Mouse (Mus musculus) CH12.LX (cell line): ENCODE measurements around the gene Ggcx. TPM values are rescaled to one million over a fixed set of nuclear protein-coding genes. Genes with fewer than 3 reads are reported as not detected.

Source experiments
- DNase-seq: peaks from one replicate; pipeline ENCODE4 v3.0.0-alpha.2; 2013; ENCODE audit errors: extremely low read depth
- H3K27ac ChIP-seq: 2 replicates; pipeline ENCODE4 v1.5.1; 2012; ENCODE audit warnings: low read depth, mild to moderate bottlenecking, control low read depth, moderate library complexity; ENCODE audit not compliant: insufficient read depth
- H3K27me3 ChIP-seq: replicated peaks from 2 replicates; pipeline ENCODE3; 2012; ENCODE audit warnings: inconsistent platforms
- H3K36me3 ChIP-seq, 2 experiments: replicated peaks in 1 of 2; 2 replicates each; pipeline versions ENCODE3 to v1.6.1; 2012; ENCODE audit warnings: inconsistent platforms in 1 of 2, low read length in 1 of 2, mild to moderate bottlenecking in 1 of 2, mixed read lengths in 1 of 2, moderate library complexity in 1 of 2; ENCODE audit not compliant: control insufficient read depth in 1 of 2, insufficient read depth in 1 of 2
- H3K4me1 ChIP-seq, 2 experiments: 2 replicates each; pipeline ENCODE4 v1.6.1; 2012; ENCODE audit warnings: inconsistent platforms in 1 of 2, moderate library complexity in 1 of 2; ENCODE audit not compliant: insufficient read depth in 2 of 2, control insufficient read depth in 1 of 2
- H3K4me2 ChIP-seq: 2 replicates; pipeline ENCODE4 v1.6.1; 2012; ENCODE audit warnings: low read depth, mild to moderate bottlenecking, control low read depth; ENCODE audit not compliant: poor library complexity, insufficient read depth, severe bottlenecking
- H3K4me3 ChIP-seq, 3 experiments: fragments of 150-350 bp in 1 of 3; sonication (generic) in 1 of 3; replicated peaks in 1 of 3; 2 replicates each; pipeline versions ENCODE3 to v1.5.1; 2011 to 2012; ENCODE audit warnings: low read depth in 2 of 3, low read length in 2 of 3, mild to moderate bottlenecking in 2 of 3, moderate library complexity in 2 of 3, control low read depth in 1 of 3, improper control_type of control experiment in 1 of 3, inconsistent platforms in 1 of 3, mixed read lengths in 1 of 3; ENCODE audit not compliant: poor library complexity in 1 of 3
- H3K79me2 ChIP-seq: replicated peaks from 2 replicates; pipeline ENCODE4 v1.6.1; 2012; ENCODE audit warnings: mild to moderate bottlenecking, moderate library complexity; ENCODE audit not compliant: control insufficient read depth, poor library complexity, insufficient read depth, severe bottlenecking; ENCODE audit errors: extremely low read depth
- H3K9ac ChIP-seq: 2 replicates; pipeline ENCODE4 v1.6.1; 2012; ENCODE audit warnings: low read depth, mild to moderate bottlenecking, control low read depth, moderate library complexity; ENCODE audit not compliant: insufficient read depth
- H3K9me3 ChIP-seq: replicated peaks from 2 replicates; pipeline ENCODE3; 2012; ENCODE audit warnings: low read length, inconsistent platforms, mixed read lengths
- BHLHE40 ChIP-seq: IDR thresholded peaks from 2 replicates; pipeline ENCODE4 v1.6.1; 2011; ENCODE audit warnings: mild to moderate bottlenecking, low read depth, low read length, improper control_type of control experiment
- CTCF ChIP-seq, 2 experiments: IDR thresholded peaks in 1 of 2; conservative IDR thresholded peaks in 1 of 2; 2 replicates each; pipeline ENCODE4 v1.5.1; 2011 to 2012; ENCODE audit warnings: low read depth in 2 of 2, low read length in 2 of 2, improper control_type of control experiment in 1 of 2, inconsistent platforms in 1 of 2, mild to moderate bottlenecking in 1 of 2, moderate library complexity in 1 of 2
- ELF1 ChIP-seq: IDR thresholded peaks from 2 replicates; pipeline ENCODE4 v1.6.1; 2014; ENCODE audit warnings: low read depth, mild to moderate bottlenecking, inconsistent platforms, low read length, improper control_type of control experiment
- ETS1 ChIP-seq: conservative IDR thresholded peaks from 2 replicates; pipeline ENCODE4 v1.6.1; 2012; ENCODE audit warnings: low read depth, mild to moderate bottlenecking, inconsistent platforms, low read length, improper control_type of control experiment, moderate library complexity
- GABPA ChIP-seq: IDR thresholded peaks from 2 replicates; pipeline ENCODE4 v1.6.1; 2012; ENCODE audit warnings: low read depth, low read length, improper control_type of control experiment, inconsistent platforms; ENCODE audit not compliant: insufficient replicate concordance
- HCFC1 ChIP-seq: IDR thresholded peaks from 2 replicates; pipeline ENCODE4 v1.6.1; 2012; ENCODE audit warnings: low read depth, mild to moderate bottlenecking, inconsistent platforms, low read length, improper control_type of control experiment
- JUND ChIP-seq: conservative IDR thresholded peaks from 2 replicates; pipeline ENCODE4 v1.6.1; 2011; ENCODE audit warnings: low read depth, low read length, improper control_type of control experiment
- MAX ChIP-seq: IDR thresholded peaks from 2 replicates; pipeline ENCODE4 v1.6.1; 2011; ENCODE audit warnings: low read length, improper control_type of control experiment
- MAZ ChIP-seq: IDR thresholded peaks from 2 replicates; pipeline ENCODE4 v1.6.1; 2012; ENCODE audit warnings: low read depth, mild to moderate bottlenecking, inconsistent platforms, low read length, improper control_type of control experiment, moderate library complexity
- NELFE ChIP-seq: IDR thresholded peaks from 2 replicates; pipeline ENCODE4 v1.6.1; 2011; ENCODE audit warnings: low read depth, low read length, improper control_type of control experiment
- NRF1 ChIP-seq: IDR thresholded peaks from 2 replicates; pipeline ENCODE4 v1.6.1; 2014; ENCODE audit warnings: low read depth, mild to moderate bottlenecking, inconsistent platforms, low read length, improper control_type of control experiment, moderate library complexity
- SMC3 ChIP-seq: IDR thresholded peaks from 2 replicates; pipeline ENCODE4 v1.6.1; 2011; ENCODE audit warnings: low read depth, low read length, improper control_type of control experiment
- TBP ChIP-seq: conservative IDR thresholded peaks from 2 replicates; pipeline ENCODE4 v1.6.1; 2011; ENCODE audit warnings: low read depth, low read length, improper control_type of control experiment
- USF1 ChIP-seq: IDR thresholded peaks from 2 replicates; pipeline ENCODE4 v1.6.1; 2014; ENCODE audit warnings: low read depth, mild to moderate bottlenecking, inconsistent platforms, low read length, improper control_type of control experiment
- USF2 ChIP-seq: conservative IDR thresholded peaks from 2 replicates; pipeline ENCODE4 v1.6.1; 2011; ENCODE audit warnings: low read depth, low read length, improper control_type of control experiment
- ZC3H11A ChIP-seq: IDR thresholded peaks from 2 replicates; pipeline ENCODE4 v1.6.1; 2012; ENCODE audit warnings: low read depth, mild to moderate bottlenecking, inconsistent platforms, low read length, improper control_type of control experiment
- ZNF384 ChIP-seq: IDR thresholded peaks from 2 replicates; pipeline ENCODE4 v1.6.1; 2012; ENCODE audit warnings: low read depth, low read length, improper control_type of control experiment, inconsistent platforms
- dilution Hi-C: fragments of 300-500 bp; cut with MboI; formaldehyde crosslinking; loops from 2 replicates; pipeline ENCODE4 v1.14.3; 2020; ENCODE audit warnings: low sequenced_read_pairs; ENCODE audit not compliant: extremely low pct_unique_long_range_greater_than_20kb, extremely low pct_ligation_motif_present
- in situ Hi-C: fragments of 300-500 bp; cut with MboI; formaldehyde crosslinking; loops from 3 replicates; pipeline ENCODE4 v1.14.3; 2019; ENCODE audit warnings: low sequenced_read_pairs, low pct_ligation_motif_present, low pct_unique_long_range_greater_than_20kb, mixed read lengths
- polyA plus RNA-seq: library from polyadenylated mRNA; unstranded; fragments of >175 nt; gene quantifications from 2 replicates; pipeline ENCODE4 v1.2.1, GENCODE M21; 2012; ENCODE audit warnings: low read depth; ENCODE audit not compliant: insufficient read length
- total RNA-seq, 2 experiments: library from RNA; depleted of rRNA; stranded (reverse); fragments of 300-350 nt in 1 of 2; fragments of >200 nt in 1 of 2; gene quantifications; 2 replicates each; pipeline ENCODE4 v1.2.3; 2012 to 2014

Gene Ggcx
- total and polyA plus RNA-seq, 3 experiments, result 5.2 to 7.8 (median 6.7) TPM

DNA sequence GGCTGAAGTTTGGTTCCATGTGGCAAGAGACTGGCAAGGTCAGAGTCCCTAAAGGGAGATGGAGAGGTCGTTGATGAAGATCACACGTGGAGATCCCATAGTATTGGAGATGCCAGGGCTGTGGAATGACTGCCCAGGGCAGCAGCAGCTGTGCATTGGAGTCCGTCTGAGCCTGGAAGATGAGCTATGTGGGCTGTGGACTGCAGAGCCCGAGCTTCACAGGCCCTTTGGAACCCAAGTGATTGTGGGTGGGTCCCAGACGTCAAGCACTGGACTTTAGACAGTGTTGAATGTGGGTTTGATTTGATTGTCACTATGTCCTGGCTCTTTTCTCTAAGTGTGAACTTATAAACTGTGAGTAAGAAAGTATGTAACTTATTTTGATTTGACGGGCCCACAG lies 49.1 kb upstream of the Ggcx start:
- no peak overlapping the region for H3K9ac ChIP-seq
- peaks cover 3 to 18% of the 10 kb centered on the region in 2 experiments; a peak in 3 of 4 replicates for H3K4me1 ChIP-seq
- TF ChIP-seq ETS1, result no peak
- TF ChIP-seq GABPA, result no peak
- TF ChIP-seq MAZ, result no peak
- TF ChIP-seq USF2, result no peak
- TF ChIP-seq NELFE, result no peak
- no peak for TF ChIP-seq TBP
- no peak for TF ChIP-seq BHLHE40
- TF ChIP-seq SMC3, result no peak
- no peak for TF ChIP-seq NRF1
- TF ChIP-seq USF1, result no peak
- TF ChIP-seq MAX, result no peak
- no peak overlapping the region for H3K4me3 ChIP-seq
- H3K36me3 ChIP-seq, result peaks cover 7 to 13% of the 10 kb centered on the region in 2 experiments
- dilution Hi-C loops (no loop called here), in situ Hi-C loops (no loop called here)
- no peak overlapping the region for H3K27ac ChIP-seq
- H3K9me3 ChIP-seq, result no peaks in the 10 kb centered on the region
- peaks cover 15% of the 10 kb centered on the region for H3K79me2 ChIP-seq
- DNase-seq, result no peak
- no peaks in the 10 kb centered on the region for H3K27me3 ChIP-seq
- H3K4me2 ChIP-seq, result no peak overlapping the region

GRCm38 (mm10) chr6:72366304-72366703 lies 47.8 kb upstream of the Ggcx start:
- Histone ChIP-seq H3K4me1 (peaks cover 0 to 6% of the 10 kb centered on the region in 2 experiments; a peak in 2 of 4 replicates), H3K36me3 (no peaks in the 10 kb centered on the region), H3K27ac (no peak overlapping the region), H3K79me2 (peaks cover 8% of the 10 kb centered on the region), H3K4me2 (no peak overlapping the region), H3K27me3 (no peaks in the 10 kb centered on the region), H3K9me3 (no peaks in the 10 kb centered on the region), H3K4me3 (no peak overlapping the region), H3K9ac (no peak overlapping the region)
- in situ Hi-C loops (no loop called here), dilution Hi-C loops (no loop called here)
- DNase-seq, result no peak
- TF ChIP-seq HCFC1 (no peak), CTCF (conservative IDR thresholded peaks at IDR 0.05 in 1 of 2, IDR thresholded peaks at IDR 0.05 in 1 of 2; ENCODE audit: low read depth in 2 of 2, low read length in 2 of 2) (no peak), SMC3 (no peak), ZC3H11A (no peak), MAX (no peak), ZNF384 (no peak), ELF1 (no peak), JUND (no peak)
